Mouse (Mus musculus) stomach, embryonic 15.5 days (tissue): Measurements from ENCODE around the gene Usp19. TPM values are rescaled to one million over a fixed set of nuclear protein-coding genes. Genes with fewer than 3 reads are reported as not detected.

ENCODE experiments used
- ATAC-seq: fragments of 200-750 bp; cut with Nextera tagmentation; 2 replicates; pipeline ENCODE4 v1.8.0; 2017; ENCODE audit warnings: low read depth, moderate number of reproducible peaks, moderate TSS enrichment; ENCODE audit not compliant: insufficient read depth, low FRiP score
- H3K27ac ChIP-seq: fragments of 300-500 bp; sonication (generic); 2 replicates; pipeline ENCODE4 v1.5.1; 2015; ENCODE audit warnings: mild to moderate bottlenecking, inconsistent platforms
- H3K27me3 ChIP-seq: fragments of 300-500 bp; sonication (generic); replicated peaks from 2 replicates; pipeline ENCODE4 v1.6.1; 2015; ENCODE audit warnings: inconsistent platforms
- H3K36me3 ChIP-seq: fragments of 300-500 bp; sonication (generic); 2 replicates; pipeline ENCODE4 v1.6.1; 2015; ENCODE audit warnings: inconsistent platforms
- H3K4me1 ChIP-seq: fragments of 300-500 bp; sonication (generic); 2 replicates; pipeline ENCODE4 v1.6.1; 2015; ENCODE audit warnings: inconsistent platforms
- H3K4me2 ChIP-seq: fragments of 300-500 bp; sonication (generic); 2 replicates; pipeline ENCODE4 v1.6.1; 2015; ENCODE audit warnings: mild to moderate bottlenecking, inconsistent platforms
- H3K4me3 ChIP-seq: fragments of 300-500 bp; sonication (generic); replicated peaks from 2 replicates; pipeline ENCODE4 v1.5.1; 2015; ENCODE audit warnings: inconsistent platforms
- H3K9ac ChIP-seq: fragments of 300-500 bp; sonication (generic); 2 replicates; pipeline ENCODE4 v1.6.1; 2015; ENCODE audit warnings: inconsistent platforms
- H3K9me3 ChIP-seq: fragments of 300-500 bp; sonication (generic); 2 replicates; pipeline ENCODE4 v1.6.1; 2016; ENCODE audit warnings: inconsistent platforms
- WGBS: fragments of 180-500 bp; shearing (Covaris S2); methylation state at CpG from one replicate; pipeline ENCODE4 v1.1.7; 2015; 5-methylcytosine and 5-hydroxymethylcytosine counted together
- polyA plus RNA-seq: library from polyadenylated mRNA; unstranded; fragments of >200 nt; fragmentation: Nextera tagmentation; extraction: Ambion mirVana; gene quantifications from 2 replicates; pipeline ENCODE4 v1.2.1, GENCODE M21; 2015

Usp19 gene
- polyA plus RNA-seq: 58.8 and 61.5 TPM in 2 replicates

DNA sequence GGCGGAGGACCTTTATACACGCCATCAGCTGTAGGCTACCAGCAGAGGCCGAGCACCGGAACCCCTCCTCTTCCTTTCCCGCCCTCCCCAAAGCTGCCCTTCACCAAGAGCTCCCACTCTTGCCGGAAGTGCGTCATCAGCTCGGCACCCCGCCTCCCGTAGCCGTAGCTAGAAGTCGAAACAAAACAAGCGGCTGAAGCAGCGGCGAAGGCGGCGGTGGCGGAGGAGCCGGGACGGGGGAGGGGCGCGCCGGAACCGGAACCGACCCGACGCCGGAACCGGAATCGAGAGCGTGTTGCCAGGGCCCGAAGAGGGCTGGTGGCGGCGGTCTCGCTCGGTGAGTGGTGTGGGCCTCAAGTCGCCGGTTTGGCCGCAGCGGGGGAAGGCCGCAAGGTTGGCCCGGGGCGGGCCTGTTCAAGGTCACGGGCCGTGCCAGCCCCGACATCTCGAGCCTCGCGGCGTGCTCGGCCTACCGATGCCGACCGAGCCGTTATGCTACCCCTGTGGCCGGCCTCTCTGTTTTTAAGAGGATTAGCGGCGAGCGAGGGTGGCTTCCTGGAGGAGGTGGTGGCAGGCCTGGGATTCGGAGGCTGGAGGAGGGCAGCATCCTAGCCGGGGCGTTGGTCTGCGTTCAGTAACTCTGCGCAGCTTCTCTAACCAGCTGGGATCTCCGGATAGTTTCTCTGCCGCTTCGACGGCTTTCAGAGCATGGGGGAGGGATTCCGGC, at the start of gene Usp19:
TSS of gene Usp19 (plus strand) at position 44 of the 727 bp plus-strand sequence.
- Histone ChIP-seq H3K27ac (peak within 1 kb of the TSS; percentile 93), H3K36me3 (peaks cover 70% of the 10 kb centered on the region), H3K9ac (peak within 1 kb of the TSS; percentile 76), H3K4me2 (peak within 1 kb of the TSS; percentile 85), H3K4me1 (peaks cover 19% of the 10 kb centered on the region), H3K27me3 (no peaks in the 10 kb centered on the region), H3K9me3 (no peaks in the 10 kb centered on the region), H3K4me3 (peak within 1 kb of the TSS; percentile 70)
- WGBS: under 1% methylated on average over 69 of the region's 69 CpGs
- peak; percentile 94 for ATAC-seq

DNA sequence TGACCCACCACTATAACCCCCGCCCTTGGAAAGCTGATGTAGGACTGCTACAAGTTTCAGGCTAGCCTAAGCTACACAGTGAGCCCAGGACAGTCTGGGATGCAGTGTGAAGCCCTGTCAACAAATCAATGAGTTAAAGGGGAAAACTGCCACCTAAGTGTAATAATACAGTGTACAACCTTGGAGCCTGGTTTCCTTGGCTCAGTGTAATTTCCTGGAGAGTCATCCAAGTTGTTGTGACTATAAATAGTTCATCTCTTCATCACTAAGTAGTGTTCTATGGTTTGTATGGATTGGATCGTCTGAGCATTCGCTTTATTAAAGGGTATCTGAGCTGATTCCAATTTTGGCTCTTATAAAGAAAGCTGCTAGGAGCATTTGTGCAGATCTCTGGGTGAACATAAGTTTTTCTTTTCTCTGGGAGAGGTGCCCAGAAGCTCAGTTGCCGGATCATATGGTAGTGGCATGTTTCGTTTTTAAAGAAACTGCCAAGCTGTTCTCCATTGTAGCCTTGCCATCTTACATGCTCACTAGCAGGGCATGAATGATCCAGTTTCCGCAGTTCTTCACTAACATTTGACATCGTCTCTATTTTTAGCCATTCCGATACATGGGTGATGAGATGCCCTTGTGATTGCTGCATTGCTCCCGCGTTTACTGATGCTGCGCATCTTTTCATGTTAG, 49.0 kb upstream of the Usp19 start:
- H3K4me2 ChIP-seq: no peak overlapping the region
- 81% methylated on average over 11 of the region's 11 CpGs for WGBS

DNA sequence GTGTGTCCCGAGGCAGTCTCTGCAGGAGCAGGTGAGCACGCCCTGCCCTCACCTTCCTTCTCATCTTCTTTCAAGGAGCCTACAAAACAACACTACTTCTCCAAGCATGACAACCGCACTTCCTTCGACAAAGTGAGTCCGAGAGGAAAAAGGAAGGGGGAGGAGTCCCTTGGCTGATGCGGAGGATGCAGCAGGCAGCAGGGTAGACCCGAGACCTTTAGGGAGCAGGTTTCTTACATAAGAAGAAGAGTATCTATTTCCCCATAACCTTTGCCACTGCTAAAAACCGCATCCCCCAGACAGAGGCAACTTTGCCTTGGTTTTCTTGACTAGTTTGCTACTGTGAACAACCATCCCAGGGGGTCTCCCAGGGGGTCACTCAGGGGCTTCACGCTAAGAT, 45.3 kb upstream of the Usp19 start:
- no peak overlapping the region for H3K4me2 ChIP-seq
- H3K4me3 ChIP-seq: no peak overlapping the region
- no peaks in the 10 kb centered on the region for H3K9me3 ChIP-seq
- no peak for ATAC-seq
- H3K9ac ChIP-seq: no peak overlapping the region
- H3K36me3 ChIP-seq: no peaks in the 10 kb centered on the region
- H3K27me3 ChIP-seq: no peaks in the 10 kb centered on the region
- H3K4me1 ChIP-seq: peaks cover 14% of the 10 kb centered on the region
- H3K27ac ChIP-seq: no peak overlapping the region
- 64% methylated on average over 9 of the region's 9 CpGs for WGBS

More for the DNA sequence above, 49.0 kb upstream of the Usp19 start:
- H3K9me3 ChIP-seq: no peaks in the 10 kb centered on the region
- no peak for ATAC-seq
- no peaks in the 10 kb centered on the region for H3K27me3 ChIP-seq
- H3K36me3 ChIP-seq: no peaks in the 10 kb centered on the region
- H3K4me3 ChIP-seq: no peak overlapping the region
- peaks cover 8% of the 10 kb centered on the region; the same call in 1 of the 2 replicates for H3K4me1 ChIP-seq
- H3K27ac ChIP-seq: no peak overlapping the region
- no peak overlapping the region for H3K9ac ChIP-seq

- Histone ChIP-seq H3K9me3 (no peaks in the 10 kb centered on the region), H3K4me1 (peaks cover 33% of the 10 kb centered on the region), H3K36me3 (no peaks in the 10 kb centered on the region), H3K27me3 (no peaks in the 10 kb centered on the region), H3K9ac (no peak overlapping the region), H3K27ac (peak overlapping the region; percentile 60; the same call in 1 of the 2 replicates), H3K4me2 (peak overlapping the region; percentile 94), H3K4me3 (0 out of 2 replicates have a peak overlapping the region, but pooled peaks have one; percentile 60)
- no peak for ATAC-seq
- WGBS: 52% methylated on average over 4 of the region's 4 CpGs
Measured at GRCm38 (mm10) chr9:108449860-108450259, 40.5 kb upstream of the Usp19 start.

- no peaks in the 10 kb centered on the region for H3K27me3 ChIP-seq
- H3K27ac ChIP-seq: peak overlapping the region; percentile 87
- ATAC-seq: peak; percentile 23
- peak overlapping the region; percentile 94 for H3K4me2 ChIP-seq
- H3K4me3 ChIP-seq: peak overlapping the region; percentile 60
- no peaks in the 10 kb centered on the region for H3K36me3 ChIP-seq
- no peaks in the 10 kb centered on the region for H3K9me3 ChIP-seq
- H3K4me1 ChIP-seq: peaks cover 30% of the 10 kb centered on the region
- WGBS: 56% methylated on average over 21 of the region's 21 CpGs
- H3K9ac ChIP-seq: 0 out of 2 replicates have a peak overlapping the region, but pooled peaks have one; percentile 10
Measured at GRCm38 (mm10) chr9:108450292-108451169, 39.9 kb upstream of the Usp19 start.

- H3K4me3 ChIP-seq: peak overlapping the region; percentile 60
Measured at GRCm38 (mm10) chr9:108451170-108451493, 39.3 kb upstream of the Usp19 start.

GRCm38 (mm10) chr9:108451519-108452160, 38.8 kb upstream of the Usp19 start:
- peak overlapping the region; percentile 60 for H3K4me3 ChIP-seq
- H3K9me3 ChIP-seq: no peaks in the 10 kb centered on the region
- H3K27me3 ChIP-seq: no peaks in the 10 kb centered on the region
- peak overlapping the region; percentile 87 for H3K27ac ChIP-seq
- no peaks in the 10 kb centered on the region for H3K36me3 ChIP-seq
- H3K4me1 ChIP-seq: peaks cover 27% of the 10 kb centered on the region
- no peak for ATAC-seq
- H3K9ac ChIP-seq: peak overlapping the region; percentile 47; the same call in 1 of the 2 replicates
- 45% methylated on average over 6 of the region's 6 CpGs for WGBS
- peak overlapping the region; percentile 94 for H3K4me2 ChIP-seq

More at GRCm38 (mm10) chr9:108451170-108451493, 39.3 kb upstream of the Usp19 start:
- no peaks in the 10 kb centered on the region for H3K9me3 ChIP-seq
- 81% methylated on average over 6 of the region's 6 CpGs for WGBS
- peak overlapping the region; percentile 87 for H3K27ac ChIP-seq
- H3K36me3 ChIP-seq: no peaks in the 10 kb centered on the region
- peak overlapping the region; percentile 10; the same call in 1 of the 2 replicates for H3K9ac ChIP-seq
- no peaks in the 10 kb centered on the region for H3K27me3 ChIP-seq
- ATAC-seq: no peak
- H3K4me2 ChIP-seq: peak overlapping the region; percentile 94
- peaks cover 27% of the 10 kb centered on the region for H3K4me1 ChIP-seq

GRCm38 (mm10) chr9:108452291-108452906, 38.0 kb upstream of the Usp19 start:
- H3K4me2 ChIP-seq: peak overlapping the region; percentile 94
- no peaks in the 10 kb centered on the region for H3K9me3 ChIP-seq
- ATAC-seq: peak; percentile 85
- no peaks in the 10 kb centered on the region for H3K27me3 ChIP-seq
- under 1% methylated on average over 40 of the region's 40 CpGs for WGBS
- H3K9ac ChIP-seq: peak overlapping the region; percentile 47; the same call in 1 of the 2 replicates
- peaks cover 27% of the 10 kb centered on the region for H3K4me1 ChIP-seq
- peak overlapping the region; percentile 60 for H3K4me3 ChIP-seq
- H3K27ac ChIP-seq: peak overlapping the region; percentile 87
- no peaks in the 10 kb centered on the region for H3K36me3 ChIP-seq

DNA sequence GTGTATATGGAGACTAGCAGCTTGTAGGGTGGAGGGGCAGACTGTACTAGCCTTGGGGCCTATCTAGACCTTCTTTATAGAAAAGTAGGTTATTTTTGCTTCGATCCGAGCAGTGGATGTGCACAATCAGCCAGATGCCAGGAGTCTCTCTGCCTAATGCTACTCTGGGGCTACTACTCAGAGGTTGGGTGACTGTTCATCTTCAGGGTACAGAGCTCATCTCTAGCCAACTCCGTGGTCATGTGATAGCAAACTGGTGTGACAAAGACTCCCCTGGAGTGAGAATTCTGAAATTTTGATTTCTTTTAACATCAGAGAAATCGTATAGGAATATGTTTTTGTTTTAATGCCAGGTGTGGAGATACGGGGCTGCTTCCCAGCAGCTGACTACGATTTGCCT, 37.5 kb upstream of the Usp19 start:
- Histone ChIP-seq H3K4me1 (peaks cover 27% of the 10 kb centered on the region), H3K36me3 (no peaks in the 10 kb centered on the region), H3K9ac (no peak overlapping the region), H3K9me3 (no peaks in the 10 kb centered on the region), H3K27ac (peak overlapping the region; percentile 87), H3K4me2 (peak overlapping the region; percentile 94), H3K27me3 (no peaks in the 10 kb centered on the region), H3K4me3 (peak overlapping the region; percentile 60)
- WGBS: 23% methylated on average over 6 of the region's 6 CpGs
- 0 out of 2 replicates have a peak, but pooled peaks have one; percentile 4 for ATAC-seq

DNA sequence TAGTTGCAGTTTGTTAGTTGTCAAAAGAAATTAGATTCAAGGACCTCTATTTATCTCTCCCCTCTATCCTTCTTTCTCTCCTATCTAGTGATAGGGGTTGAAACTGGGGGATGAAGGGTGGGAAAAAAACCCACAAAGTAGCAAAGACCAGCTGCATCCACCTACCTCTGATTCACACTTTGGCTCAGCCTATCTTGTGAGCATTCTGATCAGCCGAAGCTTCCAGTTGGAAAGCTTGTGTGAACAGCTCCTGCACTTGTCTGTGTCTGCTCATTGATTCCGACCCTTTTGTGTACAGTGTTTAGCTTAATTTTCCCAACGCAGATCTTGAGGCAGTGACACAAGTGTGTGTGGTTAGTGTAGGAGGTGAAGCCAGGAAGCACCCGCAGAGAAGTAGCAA, 36.9 kb upstream of the Usp19 start:
- Histone ChIP-seq H3K27ac (peak overlapping the region; percentile 87; the same call in 1 of the 2 replicates), H3K9me3 (no peaks in the 10 kb centered on the region), H3K4me1 (peaks cover 27% of the 10 kb centered on the region), H3K9ac (no peak overlapping the region), H3K27me3 (no peaks in the 10 kb centered on the region), H3K36me3 (no peaks in the 10 kb centered on the region), H3K4me2 (peak overlapping the region; percentile 94), H3K4me3 (peak overlapping the region; percentile 60; the same call in 1 of the 2 replicates)
- WGBS: 46% methylated on average over 4 of the region's 4 CpGs
- ATAC-seq: no peak

- Histone ChIP-seq H3K4me2 (no peak overlapping the region), H3K27ac (no peak overlapping the region), H3K9ac (no peak overlapping the region), H3K4me3 (no peak overlapping the region), H3K9me3 (no peaks in the 10 kb centered on the region), H3K36me3 (no peaks in the 10 kb centered on the region), H3K4me1 (peaks cover 27% of the 10 kb centered on the region), H3K27me3 (no peaks in the 10 kb centered on the region)
- 83% methylated on average over 6 of the region's 6 CpGs for WGBS
- no peak for ATAC-seq
Measured at GRCm38 (mm10) chr9:108454429-108454828, 36.0 kb upstream of the Usp19 start.
